Mouse (Mus musculus) kidney, adult 2 months (tissue): ENCODE measurements around the gene Apoa1.

Source experiments
- CTCF ChIP-seq: fragments of 200-500 bp; conservative IDR thresholded peaks from 2 replicates; pipeline ENCODE4 v1.5.1; 2011; ENCODE audit warnings: low read depth, mild to moderate bottlenecking, control low read depth, low read length, moderate library complexity, mixed read lengths; ENCODE audit not compliant: insufficient read depth, insufficient read length
- POLR2A ChIP-seq: fragments of 200-500 bp; IDR thresholded peaks from one replicate; pipeline ENCODE4 v1.6.1; 2011; ENCODE audit warnings: low read depth, low read length, control low read depth

DNA sequence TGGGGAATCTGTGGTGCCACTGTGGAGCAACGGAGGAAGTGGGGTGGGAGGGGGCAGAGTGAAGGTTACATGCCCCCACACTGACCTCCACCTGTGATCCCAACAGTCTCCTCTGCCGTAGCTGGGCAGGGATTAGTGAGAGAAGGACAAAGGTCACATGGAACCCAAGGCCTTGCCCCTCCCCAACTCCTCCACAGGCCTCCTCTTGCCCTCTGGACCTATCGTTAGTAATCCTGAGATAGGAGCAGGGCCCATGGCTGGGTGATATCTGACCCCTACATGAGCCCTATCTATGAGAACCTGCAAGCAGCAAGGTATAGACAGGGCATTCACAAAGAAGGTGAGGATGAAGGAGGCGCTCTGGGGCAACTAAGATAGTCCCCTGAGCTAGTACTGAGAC is 7.3 kb downstream of the Apoa1 start:
- TF ChIP-seq CTCF, result no peak
- no peak for TF ChIP-seq POLR2A
